Mouse (Mus musculus) right cerebral cortex, postnatal 10 days (tissue): Measurements from ENCODE around the gene Fbxl16.
"Not testable (repeated sequence)": the region's sequence is repeated elsewhere in the genome, so short reads cannot be mapped to it uniquely, and the experiment has no call there.

Source experiments
- DNase-seq, 2 experiments: peaks; one replicate each; pipeline ENCODE4 v3.0.0; 2021; ENCODE audit warnings: low spot score in 2 of 2

Gene Fbxl16

GRCm38 (mm10) chr17:25795609-25796092 lies 13.2 kb upstream of the Fbxl16 start, which contains the start of gene AC134908.4:
TSS of gene AC134908.4 (minus strand) at chr17:25795659.
- peak; percentile 83 to 85 for DNase-seq

GRCm38 (mm10) chr17:25796211-25796771 lies 12.6 kb upstream of the Fbxl16 start:
- peak; percentile 58 to 61 for DNase-seq

- peak; percentile 90 to 92 for DNase-seq
Observed at GRCm38 (mm10) chr17:25796951-25797369, 11.9 kb upstream of the Fbxl16 start, which contains the start of gene Metrn. TSS of gene Metrn (minus strand) at chr17:25797136.

GRCm38 (mm10) chr17:25801029-25801428 lies 7.9 kb upstream of the Fbxl16 start:
- peak; percentile 75 to 76 for DNase-seq

GRCm38 (mm10) chr17:25802825-25803517 lies 5.9 kb upstream of the Fbxl16 start:
- DNase-seq: peak; percentile 91 to 96

- no peak for DNase-seq
Observed at GRCm38 (mm10) chr17:25806507-25806906, 2.4 kb upstream of the Fbxl16 start.

- not testable (repeated sequence) for DNase-seq
Observed at GRCm38 (mm10) chr17:25807452-25807851, 1.4 kb upstream of the Fbxl16 start.

GRCm38 (mm10) chr17:25808028-25808427 lies 857 bp upstream of the Fbxl16 start:
- peak in 1 of 2 experiments; percentile 45 for DNase-seq

GRCm38 (mm10) chr17:25809606-25810340 lies 888 bp downstream of the Fbxl16 start:
- DNase-seq: peak in 1 of 2 experiments; percentile 70

GRCm38 (mm10) chr17:25810890-25811289 lies 2.0 kb downstream of the Fbxl16 start:
- peak in 1 of 2 experiments; percentile 44 for DNase-seq

GRCm38 (mm10) chr17:25813471-25813870 lies 4.6 kb downstream of the Fbxl16 start:
- peak; percentile 87 to 90 for DNase-seq

- DNase-seq: no peak
Observed at GRCm38 (mm10) chr17:25817662-25818061, 8.8 kb downstream of the Fbxl16 start.

- DNase-seq: no peak
Observed at GRCm38 (mm10) chr17:25818851-25819780, 10.2 kb downstream of the Fbxl16 start.

- DNase-seq: peak; percentile 89 to 90
Observed at GRCm38 (mm10) chr17:25823452-25823851, 14.6 kb downstream of the Fbxl16 start, which contains the start of gene Wdr24. TSS of gene Wdr24 (plus strand) at chr17:25823627.

GRCm38 (mm10) chr17:25824362-25825142 lies 15.7 kb downstream of the Fbxl16 start:
- DNase-seq: no peak

GRCm38 (mm10) chr17:25825311-25825710 lies 16.4 kb downstream of the Fbxl16 start:
- DNase-seq: no peak

GRCm38 (mm10) chr17:25825984-25826570 lies 17.2 kb downstream of the Fbxl16 start:
- DNase-seq: peak in 1 of 2 experiments; percentile 27

GRCm38 (mm10) chr17:25827011-25827410 lies 18.1 kb downstream of the Fbxl16 start:
- peak in 1 of 2 experiments; percentile 23 for DNase-seq

- no peak for DNase-seq
Observed at GRCm38 (mm10) chr17:25827546-25828222, 18.8 kb downstream of the Fbxl16 start.
